Mouse (Mus musculus) thymus, postnatal 14 days (tissue): ENCODE measurements at regions not wholly inside any gene's neighbourhood (a gene's known extent, or its start where the extent isn't known, plus 50 kb on each side); places are given as distances from the start of the nearest gene placed in this dataset.

Experiments used
- DNase-seq: peaks from one replicate; pipeline ENCODE4 v3.0.0; 2021

DNA sequence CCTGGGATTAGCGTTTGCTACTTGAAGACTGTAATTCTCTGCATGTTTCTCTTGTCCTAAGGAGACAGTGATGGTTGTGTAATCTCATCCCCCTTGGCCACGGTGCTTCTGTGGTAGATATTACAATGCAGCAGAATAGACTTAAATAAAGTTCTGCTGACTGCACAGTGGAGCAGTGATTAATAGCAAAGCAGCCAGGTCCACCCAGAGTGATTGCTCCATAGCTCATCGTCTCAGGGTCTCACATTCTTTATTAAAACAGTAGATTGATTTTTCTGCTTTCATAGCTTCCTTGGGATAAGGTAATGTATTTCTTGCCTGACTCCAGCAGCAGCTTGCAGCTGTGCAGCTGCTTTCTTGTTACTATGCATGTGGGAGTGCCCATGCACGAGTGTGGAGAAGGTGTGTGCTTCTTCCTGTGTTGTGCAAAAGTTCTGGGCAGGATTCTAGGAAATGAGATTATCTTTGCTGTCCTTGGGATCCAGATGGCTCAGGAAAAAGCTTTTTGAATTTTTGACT lies 169.9 kb upstream of the Plppr1 start:
- DNase-seq, result no peak

DNA sequence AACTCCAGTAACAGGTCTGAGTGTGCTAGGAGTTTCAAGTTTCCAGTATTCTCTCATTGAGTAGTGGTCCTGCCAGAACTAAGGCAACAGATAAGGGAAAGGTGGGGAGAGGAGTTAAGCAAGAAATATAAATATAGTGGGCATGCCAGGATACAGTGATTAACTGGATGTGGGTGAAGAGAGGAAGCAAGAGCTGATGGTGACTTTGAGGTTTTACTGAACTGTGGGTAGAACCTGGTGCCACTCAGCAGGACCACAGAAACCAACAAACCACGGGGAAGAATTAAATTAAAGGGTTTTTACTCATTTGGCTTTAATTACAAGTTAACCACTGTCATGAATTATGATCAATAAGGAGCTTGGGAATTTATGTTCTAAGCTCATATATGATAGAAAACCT lies 154.5 kb upstream of the Plppr1 start:
- DNase-seq, result no peak

DNA sequence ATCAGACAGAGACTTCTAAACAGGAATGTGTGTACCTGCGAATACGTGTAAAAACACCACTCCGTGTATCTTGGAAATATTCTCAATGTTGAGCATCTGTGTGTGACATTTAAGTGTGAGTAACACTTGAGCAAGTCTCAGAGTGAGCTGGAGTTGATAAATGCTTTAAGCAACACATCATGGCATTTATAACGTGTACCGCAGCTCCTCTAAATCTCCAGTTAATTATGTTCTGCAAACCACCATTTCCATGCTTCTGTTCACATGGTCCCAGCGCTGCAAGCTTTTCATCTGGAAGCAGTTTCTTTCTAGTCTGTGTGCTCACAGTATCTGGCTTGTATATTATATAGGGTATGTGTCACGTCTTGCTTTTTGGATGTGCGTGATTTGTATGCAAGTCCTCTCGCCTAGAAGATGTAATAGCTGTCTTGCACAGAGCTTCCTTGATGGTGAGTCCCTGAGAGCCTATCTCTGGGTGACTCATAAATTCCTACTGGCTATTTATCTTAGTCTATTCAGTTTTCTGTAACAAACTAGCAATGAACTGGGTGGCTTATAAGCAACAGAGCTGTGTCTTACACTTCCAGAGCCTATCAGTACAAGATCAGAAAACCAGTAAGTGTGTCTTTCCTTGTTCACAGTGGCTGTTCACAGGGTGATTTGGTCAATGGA lies 153.7 kb upstream of the Plppr1 start:
- DNase-seq, result no peak

DNA sequence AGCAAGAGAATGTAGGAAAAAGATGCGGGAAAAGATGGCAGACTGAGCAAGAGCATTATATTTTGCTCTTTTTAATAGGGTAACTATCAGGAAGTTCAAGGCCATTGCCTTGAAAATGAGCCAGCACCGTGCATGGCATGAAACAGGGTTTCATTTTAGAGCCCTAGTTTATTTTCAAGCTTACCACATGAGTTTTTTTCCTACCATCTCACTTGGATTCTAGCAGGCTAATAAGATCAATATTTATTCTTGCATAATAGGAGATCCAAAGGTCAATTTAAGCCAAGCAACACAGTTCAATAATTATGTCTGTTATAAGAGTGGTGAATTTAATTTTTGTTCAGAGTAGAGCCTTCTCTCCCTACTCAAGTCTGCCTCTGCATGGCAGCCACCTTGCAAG lies 149.9 kb upstream of the Plppr1 start:
- DNase-seq, result no peak

DNA sequence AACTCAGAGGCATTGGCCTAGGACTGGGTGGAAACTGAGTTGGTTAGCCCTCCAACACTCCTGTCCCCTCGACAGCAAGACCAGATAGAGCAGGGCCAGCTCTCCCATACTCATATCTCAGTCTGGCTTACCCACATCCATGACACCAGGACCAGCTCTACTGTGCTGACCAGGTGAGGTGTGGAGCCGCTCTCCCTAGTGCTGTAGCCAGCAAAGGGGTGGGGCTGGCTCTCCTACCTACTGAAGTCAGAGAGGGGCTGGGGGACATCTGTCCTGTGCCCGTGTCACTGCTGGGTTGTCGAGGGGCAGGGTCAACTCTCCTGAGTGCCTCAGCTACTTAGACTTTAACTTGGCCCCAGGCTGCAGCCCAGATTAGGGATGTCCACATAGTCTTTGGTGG lies 145.8 kb upstream of the Plppr1 start:
- DNase-seq, result no peak

DNA sequence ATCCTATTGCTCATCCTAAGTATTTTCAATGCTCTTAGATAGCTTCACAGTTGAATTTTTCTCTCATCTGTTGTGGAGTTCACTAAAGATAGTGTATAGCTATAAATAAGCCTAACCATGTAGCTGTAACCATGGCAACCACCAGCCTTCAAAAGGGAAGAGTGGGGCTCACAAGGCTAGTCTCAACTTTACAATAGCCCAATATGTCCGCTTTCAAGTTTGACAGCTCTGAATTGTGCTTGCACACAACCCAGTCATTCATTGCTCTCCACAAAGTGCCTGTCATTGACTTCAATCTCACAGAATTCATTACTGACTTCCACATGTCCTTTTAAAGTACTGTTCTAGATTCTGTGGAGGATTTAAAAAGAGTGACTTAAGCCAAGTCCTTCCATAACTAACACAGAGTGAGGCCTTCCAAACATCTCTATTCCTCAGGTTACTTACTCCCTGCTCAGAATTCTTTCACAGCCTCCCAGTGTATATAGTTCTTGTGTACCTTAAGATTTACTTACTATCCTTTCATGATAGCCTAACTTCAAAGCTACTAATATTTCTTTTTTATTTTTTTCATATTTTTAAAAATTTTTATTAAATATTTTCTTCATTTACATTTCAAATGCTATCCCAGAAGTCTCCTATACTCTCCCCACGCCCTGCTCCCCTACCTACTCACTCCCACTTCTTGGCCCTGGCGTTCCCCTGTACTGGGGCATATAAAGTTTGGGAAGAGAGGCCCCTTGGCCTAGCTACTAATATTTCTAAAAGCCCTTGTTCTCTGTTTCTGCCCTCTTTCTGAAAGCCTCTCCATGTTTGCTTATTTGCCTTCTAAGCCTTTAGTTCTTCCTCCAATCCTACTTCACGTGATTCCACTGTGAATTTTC lies 134.3 kb upstream of the Plppr1 start:
- DNase-seq, result no peak

DNA sequence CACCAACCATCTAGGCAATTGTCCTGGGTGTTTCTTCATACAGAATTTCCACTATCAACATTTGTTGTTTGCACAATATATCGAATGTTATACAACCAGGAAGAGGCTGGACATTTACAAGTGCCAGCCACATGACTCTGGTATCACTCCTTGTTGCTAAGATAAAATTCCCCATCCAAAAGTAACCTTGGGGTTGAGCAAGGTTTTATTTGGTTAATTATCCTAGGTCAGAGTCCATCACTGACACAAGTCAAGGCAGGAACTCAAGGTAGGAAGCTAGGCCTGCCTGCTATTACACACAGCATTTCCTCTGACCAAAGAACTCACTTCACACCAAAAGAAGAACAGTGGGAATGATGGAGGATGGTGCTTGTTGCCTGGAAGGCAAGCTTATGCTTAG lies 120.7 kb upstream of the Plppr1 start:
- DNase-seq, result no peak

DNA sequence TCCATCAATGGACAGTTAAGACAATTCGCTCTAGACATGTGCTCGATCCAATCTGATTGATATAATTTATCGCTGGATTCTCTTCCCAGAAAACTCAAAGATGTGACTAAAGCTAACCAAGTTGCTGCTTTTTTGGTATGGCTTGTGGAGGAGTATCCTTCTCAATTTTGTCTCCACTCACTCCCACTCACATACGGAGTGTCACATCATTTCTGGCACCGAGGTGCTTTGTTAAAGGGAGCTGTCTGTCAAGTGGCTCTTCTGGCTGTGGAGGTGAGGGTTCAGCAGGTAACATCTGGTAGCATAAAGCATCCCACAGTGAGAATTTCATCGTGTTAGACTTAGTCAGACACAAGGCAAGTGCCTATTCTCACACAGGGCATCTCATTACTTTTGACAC lies 120.2 kb upstream of the Plppr1 start:
- no peak for DNase-seq

DNA sequence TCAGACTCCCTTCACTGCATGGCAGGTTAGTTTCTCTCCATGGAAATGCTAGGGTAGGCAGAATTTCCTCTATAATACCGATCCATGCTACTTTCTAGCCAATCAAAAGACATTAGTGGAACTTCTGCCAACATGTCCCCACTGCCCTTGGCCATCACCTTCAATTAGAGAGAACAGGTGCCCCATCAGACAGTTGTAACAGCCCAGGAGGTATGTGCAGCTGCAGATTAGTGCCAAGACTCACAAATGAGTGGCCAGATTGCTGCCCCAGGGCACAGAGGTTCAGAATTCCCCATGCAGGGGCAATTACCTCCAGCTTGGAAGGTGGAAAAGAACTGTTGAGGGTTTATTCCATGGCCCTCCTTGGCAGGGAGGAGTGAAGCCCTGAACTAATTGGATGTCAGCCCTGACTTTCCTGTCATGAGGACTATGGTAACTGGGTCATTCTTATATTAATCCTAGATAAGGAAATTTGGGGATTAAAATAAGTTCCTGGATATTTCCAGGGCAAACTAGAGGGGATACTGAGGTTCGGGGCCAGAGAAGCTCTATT lies 113.7 kb upstream of the Plppr1 start:
- DNase-seq, result no peak

DNA sequence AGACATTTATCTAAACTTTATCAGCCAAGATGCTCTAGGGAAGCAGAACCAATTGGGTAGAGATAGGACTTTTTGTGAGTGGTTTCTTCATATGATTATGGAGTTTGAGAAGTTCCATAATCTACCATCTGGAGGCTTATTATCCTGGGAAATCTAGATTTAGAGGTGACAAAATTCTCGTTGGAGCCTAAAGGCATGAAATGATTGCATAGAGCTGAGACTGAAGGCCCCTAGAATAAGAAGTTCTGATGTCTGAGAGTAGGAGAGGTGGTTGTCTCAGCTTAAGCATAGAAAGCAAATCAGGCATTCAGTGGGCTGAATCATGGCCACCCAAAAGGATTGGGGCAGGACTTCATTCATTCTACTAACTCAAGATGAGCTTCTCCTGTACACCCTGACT lies 106.1 kb upstream of the Plppr1 start:
- DNase-seq, result no peak

DNA sequence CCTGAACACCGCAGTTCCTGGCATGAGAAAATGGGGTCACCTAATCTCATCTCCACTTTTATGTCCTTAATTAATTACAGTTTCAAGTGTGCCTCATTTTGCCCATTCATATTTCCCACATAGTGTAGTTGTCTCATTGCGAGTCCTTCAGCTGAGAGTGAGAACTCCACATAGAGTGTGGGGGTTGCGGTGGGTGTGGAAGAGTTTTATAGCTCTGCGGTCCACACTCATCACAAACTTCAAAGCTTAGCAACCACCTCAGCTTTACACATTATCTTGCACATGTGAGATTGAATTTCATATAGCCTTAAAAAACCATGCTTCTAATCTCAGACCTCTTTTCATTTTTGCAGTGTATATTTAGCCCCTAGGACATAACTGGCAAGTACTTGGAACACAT lies 83.3 kb upstream of the Plppr1 start:
- DNase-seq, result no peak

DNA sequence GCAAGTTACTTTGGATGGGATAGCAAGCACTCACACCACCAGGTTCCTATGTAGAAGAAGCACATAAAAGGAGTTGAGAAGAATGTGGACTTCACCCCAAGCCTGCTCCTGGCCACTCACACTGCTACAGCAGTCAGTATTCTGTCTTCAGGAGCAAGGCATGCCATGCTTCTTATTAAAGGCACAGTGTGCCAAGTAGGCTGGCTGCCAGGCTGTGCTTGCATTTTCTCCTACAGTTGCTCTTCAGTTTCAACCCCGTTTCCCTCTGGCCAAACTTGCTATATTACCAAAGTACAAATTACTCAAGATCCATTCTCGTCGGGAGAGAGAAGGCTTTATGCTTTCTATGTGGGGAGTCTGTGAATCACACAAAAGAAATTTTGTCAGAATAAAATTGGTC lies 67.1 kb upstream of the Plppr1 start:
- no peak for DNase-seq
